Comparison of ENCODE assay signal across 15 mouse cellular contexts in genomic region chr10:128502341-128502740, GRCm38 (mm10). TPM values are rescaled to one million over a fixed set of nuclear protein-coding genes. Genes with fewer than 3 reads are reported as not detected.
DNase-seq lines count a peak whose midpoint lies in the region; ATAC-seq and TF ChIP-seq lines count a peak whose summit lies in the region.
"Had no signal": no experiment of that assay in that cellular context is flagged by ENCODE, and none has a peak within 500 bp of the region (broad histone marks: within the 10 kb centered on the region; RNA-seq: fewer than 3 reads in every experiment).

No protein-coding gene starts in this region.

- ATAC-seq in megakaryocyte, adult 5-6 weeks (ENCODE audit: poor library complexity, severe bottlenecking), result no peak
- ATAC-seq in liver, embryonic 11.5 days (replicated peaks; ENCODE audit: low FRiP score), result no peak
- ATAC-seq: forebrain, embryonic 16.5 days; midbrain, embryonic 13.5 days had no signal

- 61% methylated on average over 5 of the region's 5 CpGs for WGBS in liver, embryonic 11.5 days

- peaks cover 78% of the 10 kb centered on the region for H3K4me1 ChIP-seq in megakaryocyte, embryonic 14.5 days
- H3K4me1 ChIP-seq in liver, embryonic 11.5 days (replicated peaks; ENCODE audit: control insufficient read depth, insufficient read depth, low read length), result peaks cover 18% of the 10 kb centered on the region

- H3K4me2 ChIP-seq in liver, embryonic 11.5 days, result no peak overlapping the region
- H3K4me2 ChIP-seq: hindbrain, embryonic 13.5 days; lung, embryonic 15.5 days; midbrain, embryonic 13.5 days; neural tube, embryonic 13.5 days had no signal

- no peaks in the 10 kb centered on the region for H3K27me3 ChIP-seq in megakaryocyte, embryonic 14.5 days (replicated peaks)
- no peaks in the 10 kb centered on the region for H3K27me3 ChIP-seq in liver, embryonic 11.5 days (replicated peaks; ENCODE audit: control insufficient read depth, insufficient read depth, low read length)
- H3K27me3 ChIP-seq: hindbrain, embryonic 13.5 days; lung, embryonic 15.5 days; midbrain, embryonic 13.5 days; neural tube, embryonic 13.5 days had no signal

- H3K9ac ChIP-seq in liver, embryonic 11.5 days (ENCODE audit: low read depth, low read length), result no peak overlapping the region
- H3K9ac ChIP-seq: hindbrain, embryonic 13.5 days; lung, embryonic 15.5 days; midbrain, embryonic 13.5 days; neural tube, embryonic 13.5 days had no signal

- peaks cover 3% of the 10 kb centered on the region; the same call in 1 of the 2 replicates for H3K9me3 ChIP-seq in megakaryocyte, embryonic 14.5 days
- H3K9me3 ChIP-seq in liver, embryonic 11.5 days (ENCODE audit: control insufficient read depth, low read length), result no peaks in the 10 kb centered on the region
- H3K9me3 ChIP-seq: hindbrain, embryonic 13.5 days; lung, embryonic 15.5 days; midbrain, embryonic 13.5 days; neural tube, embryonic 13.5 days had no signal

- peak overlapping the region; percentile 30; the same call in 1 of the 2 replicates for H3K27ac ChIP-seq in liver, embryonic 11.5 days (ENCODE audit: low read depth, low read length)
- no peak overlapping the region for H3K27ac ChIP-seq in left cerebral cortex, adult 2 months
- H3K27ac ChIP-seq: hindbrain, embryonic 13.5 days; lung, embryonic 15.5 days; midbrain, embryonic 13.5 days; neural tube, embryonic 13.5 days had no signal

- peaks cover 33% of the 10 kb centered on the region for H3K36me3 ChIP-seq in megakaryocyte, embryonic 14.5 days (replicated peaks; ENCODE audit: low read length)
- H3K36me3 ChIP-seq in liver, embryonic 11.5 days (ENCODE audit: control insufficient read depth, insufficient read depth, low read length), result peaks cover 3% of the 10 kb centered on the region; the same call in 1 of the 2 replicates
- H3K36me3 ChIP-seq: hindbrain, embryonic 13.5 days; lung, embryonic 15.5 days; midbrain, embryonic 13.5 days had no signal

- peak overlapping the region; percentile 3 for H3K4me3 ChIP-seq in megakaryocyte, embryonic 14.5 days (replicated peaks)
- no peak overlapping the region for H3K4me3 ChIP-seq in liver, embryonic 11.5 days (ENCODE audit: low read depth, low read length)
- no peak overlapping the region for H3K4me3 ChIP-seq in left cerebral cortex, adult 2 months
- H3K4me3 ChIP-seq: hindbrain, embryonic 13.5 days; lung, embryonic 15.5 days; midbrain, embryonic 13.5 days; neural tube, embryonic 13.5 days had no signal

- TF ChIP-seq CTCF in left cerebral cortex, adult 2 months (IDR thresholded peaks at IDR 0.05), result no peak

- peak; percentile 97 for DNase-seq in heart, adult 11 months
- DNase-seq in heart, postnatal 4 days, result no peak
- no peak for DNase-seq in liver, embryonic 11.5 days (ENCODE audit: low spot score)
- no peak for DNase-seq in B cell, adult 2 months
- no peak for DNase-seq in thymus, postnatal 36 days
- DNase-seq in left cerebral cortex, adult 2 months (ENCODE audit: extremely low spot score in 1 of 2, low spot score in 2 of 2), result no peak
- DNase-seq: cerebellum, postnatal 14 days; thymus, postnatal 4 days had no signal

- intact Hi-C loops in left cerebral cortex, adult 2 months (cut with DNase I), result loop anchor here (2.0 kb wide), 1 partner anchor 22 kb away; the partner anchor contains the start of gene Esyt1

RNA-seq across cellular contexts. Expression of gene Myl6b, which starts 3.9 kb away (rescaled TPM):
- total RNA-seq in heart, postnatal 4 days (2021), result 1 to 10 TPM; 3.7 TPM
- 9.5 and 15.9 TPM in 2 replicates for polyA plus RNA-seq in megakaryocyte, embryonic 14.5 days (2012; ENCODE audit: insufficient read depth, low replicate concordance)
- total RNA-seq in megakaryocyte, adult 5-6 weeks (2015), result 3.4 and 5.8 TPM in 2 replicates
- total RNA-seq in megakaryocyte, adult 5-6 weeks (2017), result 0.99 and 2.0 TPM in 2 replicates
- polyA plus RNA-seq in liver, embryonic 11.5 days (2014; fragmentation: Nextera tagmentation; extraction: Ambion mirVana), result 3.9 and 4.2 TPM in 2 replicates
- total RNA-seq in left cerebral cortex, adult 2 months (2021), result 10 to 100 TPM; 30.7 to 32.9 TPM

RNA-seq across cellular contexts. Expression of gene Myl6, which starts 8.4 kb away (rescaled TPM):
- total RNA-seq in heart, postnatal 4 days (2021), result 100 to 1,000 TPM; 616 to 628 TPM
- polyA plus RNA-seq in megakaryocyte, embryonic 14.5 days (2012; ENCODE audit: insufficient read depth, low replicate concordance), result 175 and 2,406 TPM in 2 replicates
- total RNA-seq in megakaryocyte, adult 5-6 weeks (2015), result 1,624 and 1,690 TPM in 2 replicates
- 1,921 and 2,467 TPM in 2 replicates for total RNA-seq in megakaryocyte, adult 5-6 weeks (2017)
- 639 and 685 TPM in 2 replicates for polyA plus RNA-seq in liver, embryonic 11.5 days (2014; fragmentation: Nextera tagmentation; extraction: Ambion mirVana)
- total RNA-seq in left cerebral cortex, adult 2 months (2021), result 100 to 1,000 TPM; 555 to 562 TPM

RNA-seq across cellular contexts. Expression of gene Esyt1, which starts 23.3 kb away (rescaled TPM):
- 10 to 100 TPM; 28.4 to 31.3 TPM for total RNA-seq in heart, postnatal 4 days (2021)
- 48.5 and 62.5 TPM in 2 replicates for polyA plus RNA-seq in megakaryocyte, embryonic 14.5 days (2012; ENCODE audit: insufficient read depth, low replicate concordance)
- total RNA-seq in megakaryocyte, adult 5-6 weeks (2015), result 125 and 127 TPM in 2 replicates
- 266 and 267 TPM in 2 replicates for total RNA-seq in megakaryocyte, adult 5-6 weeks (2017)
- polyA plus RNA-seq in liver, embryonic 11.5 days (2014; fragmentation: Nextera tagmentation; extraction: Ambion mirVana), result 19.1 TPM in 2 replicates
- 10 to 100 TPM; 10.2 to 10.4 TPM for total RNA-seq in left cerebral cortex, adult 2 months (2021)

RNA-seq across cellular contexts. Expression of gene Smarcc2, which starts 43.3 kb away (rescaled TPM):
- 10 to 100 TPM; 97.0 to 97.3 TPM for total RNA-seq in heart, postnatal 4 days (2021)
- polyA plus RNA-seq in megakaryocyte, embryonic 14.5 days (2012; ENCODE audit: insufficient read depth, low replicate concordance), result 86.7 and 138 TPM in 2 replicates
- 73.1 and 82.3 TPM in 2 replicates for total RNA-seq in megakaryocyte, adult 5-6 weeks (2015)
- total RNA-seq in megakaryocyte, adult 5-6 weeks (2017), result 63.1 and 78.4 TPM in 2 replicates
- polyA plus RNA-seq in liver, embryonic 11.5 days (2014; fragmentation: Nextera tagmentation; extraction: Ambion mirVana), result 59.0 and 59.7 TPM in 2 replicates
- total RNA-seq in left cerebral cortex, adult 2 months (2021), result 100 to 1,000 TPM; 253 to 254 TPM

RNA-seq across cellular contexts. Expression of gene Zc3h10, which starts 45.2 kb away (rescaled TPM):
- total RNA-seq in heart, postnatal 4 days (2021), result 1 to 10 TPM; 6.9 to 8.3 TPM
- polyA plus RNA-seq in megakaryocyte, embryonic 14.5 days (2012; ENCODE audit: insufficient read depth, low replicate concordance), result 21.5 and 24.2 TPM in 2 replicates
- total RNA-seq in megakaryocyte, adult 5-6 weeks (2015), result 6.0 and 8.1 TPM in 2 replicates
- total RNA-seq in megakaryocyte, adult 5-6 weeks (2017), result 12.9 and 14.5 TPM in 2 replicates
- 9.9 and 11.1 TPM in 2 replicates for polyA plus RNA-seq in liver, embryonic 11.5 days (2014; fragmentation: Nextera tagmentation; extraction: Ambion mirVana)
- 10 to 100 TPM; 12.4 to 15.7 TPM for total RNA-seq in left cerebral cortex, adult 2 months (2021)

Comparison
In these comparisons a context has a peak if more than half of its experiments do, and no peak if none do; other contexts are left out.
1. RNA of gene Myl6b, which starts 3.9 kb away (total RNA-seq): 30.7 to 32.9 TPM in left cerebral cortex, adult 2 months; 0.99 to 5.8 TPM in megakaryocyte, adult 5-6 weeks and 3.7 TPM in heart, postnatal 4 days; every median in the first group is over 4 times any median in the second.